Mouse (Mus musculus) B cell, adult 2 months (primary cell): ENCODE results near the gene Prss40.
"Not testable (repeated sequence)": the region's sequence is repeated elsewhere in the genome, so short reads cannot be mapped to it uniquely, and the experiment has no call there.

Experiments used
- DNase-seq, 2 experiments: peaks; one replicate each; pipeline ENCODE4 v3.0.0; 2022

Gene Prss40

DNA sequence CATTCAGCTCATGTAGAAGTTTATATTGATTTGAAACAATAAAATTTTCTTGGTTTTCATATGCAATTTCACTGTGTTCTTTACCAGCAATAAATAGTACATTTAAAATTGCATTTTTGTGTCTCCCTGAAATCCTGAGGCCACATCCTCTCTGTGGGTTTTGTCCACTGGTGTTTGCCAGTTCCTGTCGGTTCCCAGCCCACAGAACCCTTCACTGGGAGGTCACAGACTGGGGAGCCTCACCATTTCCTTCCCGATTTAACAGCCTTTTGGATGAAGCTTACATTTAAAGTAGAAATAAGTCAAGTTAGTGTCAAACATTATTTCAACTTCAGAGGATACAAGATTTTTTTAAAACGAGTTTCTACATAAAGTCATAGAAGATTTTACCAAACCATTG lies 26.2 kb downstream of the Prss40 start:
- DNase-seq, result not testable (repeated sequence)

DNA sequence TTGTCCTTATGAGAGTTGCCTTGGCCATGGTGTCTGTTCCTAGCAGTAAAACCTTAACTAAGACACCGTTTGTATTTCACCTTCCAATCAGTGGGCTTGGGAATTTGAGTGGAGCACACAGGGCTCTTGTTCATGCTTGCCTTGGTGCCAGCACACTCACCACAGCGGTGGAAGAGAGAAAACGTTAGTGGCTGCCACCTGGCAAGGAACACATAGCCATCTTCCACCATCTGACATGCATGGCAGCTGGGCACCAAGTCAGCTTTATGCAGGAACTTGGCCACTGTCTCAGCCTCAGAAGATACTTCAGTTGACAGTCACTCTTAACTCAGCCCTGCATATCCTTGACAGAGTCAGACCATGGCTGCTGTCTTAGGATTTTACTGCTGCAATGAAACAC lies 37.1 kb downstream of the Prss40 start:
- no peak for DNase-seq

DNA sequence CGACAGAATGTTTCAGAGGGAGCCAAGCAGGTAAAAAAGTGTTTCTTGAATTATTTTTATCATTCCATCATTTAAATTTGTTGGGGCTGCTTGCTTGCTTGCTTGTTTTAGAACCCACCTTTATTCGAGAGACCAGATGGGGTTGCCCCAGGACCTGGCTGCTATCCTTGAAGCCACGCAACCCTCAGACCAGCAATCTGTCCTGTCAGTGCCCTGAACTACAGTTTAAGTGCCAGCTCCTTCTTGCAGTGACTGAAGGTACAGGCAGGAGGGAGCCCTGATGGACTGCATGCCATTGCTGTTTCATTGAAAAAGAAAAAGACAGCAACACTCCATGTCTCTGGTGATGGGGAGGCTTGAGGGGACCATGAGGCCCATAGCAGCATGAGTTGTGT lies 37.9 kb downstream of the Prss40 start:
- DNase-seq, result no peak

DNA sequence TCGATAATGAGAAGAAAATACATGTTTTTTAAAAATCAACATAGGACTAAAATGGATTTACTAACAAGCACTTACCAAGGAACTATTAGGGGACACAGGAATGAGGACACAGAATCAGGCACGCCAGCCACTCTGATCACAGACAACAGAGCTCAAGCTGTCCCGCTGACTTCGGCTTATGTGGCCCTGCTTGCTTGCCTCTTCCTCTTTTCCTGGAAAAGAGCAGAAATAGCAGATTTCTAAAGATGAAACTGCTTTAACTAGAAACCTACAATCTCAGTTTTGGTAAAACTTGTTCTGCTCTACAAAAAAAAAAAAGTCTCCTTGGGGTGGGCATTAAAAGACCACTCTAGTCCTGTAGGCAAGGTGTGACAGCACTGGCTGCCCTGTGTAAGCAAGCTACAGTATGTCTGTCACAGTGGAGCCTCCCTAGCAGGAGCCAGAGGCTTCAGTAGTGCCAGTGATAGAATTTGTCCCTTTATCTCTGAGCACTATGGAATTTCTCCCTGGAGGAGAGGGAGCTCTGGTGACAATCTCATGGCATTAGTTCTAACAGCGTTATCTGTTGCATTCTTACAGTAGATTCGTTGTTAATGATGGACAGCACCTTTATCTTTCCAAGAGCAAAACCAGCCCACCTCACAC lies 38.4 kb downstream of the Prss40 start:
- DNase-seq, result no peak

DNA sequence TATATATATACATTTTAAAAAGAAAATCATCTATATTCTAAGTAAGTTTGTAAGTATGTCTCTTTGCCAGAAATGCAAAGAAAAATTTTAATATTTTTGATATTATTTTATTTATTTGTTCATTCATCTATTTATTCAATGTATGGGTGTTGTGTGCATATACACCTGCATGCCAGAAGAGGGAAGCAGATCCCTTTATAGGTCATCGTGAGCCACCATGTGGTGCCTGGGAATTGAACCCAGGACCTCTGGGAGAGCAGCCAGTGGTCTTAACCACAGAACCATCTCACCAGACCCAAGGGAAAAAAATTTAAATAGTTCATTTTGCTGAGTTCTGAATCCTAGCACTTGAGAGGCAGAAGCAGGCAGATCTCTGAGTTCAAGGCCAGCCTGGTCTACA lies 42.5 kb downstream of the Prss40 start:
- DNase-seq, result peak; percentile 25 to 33

DNA sequence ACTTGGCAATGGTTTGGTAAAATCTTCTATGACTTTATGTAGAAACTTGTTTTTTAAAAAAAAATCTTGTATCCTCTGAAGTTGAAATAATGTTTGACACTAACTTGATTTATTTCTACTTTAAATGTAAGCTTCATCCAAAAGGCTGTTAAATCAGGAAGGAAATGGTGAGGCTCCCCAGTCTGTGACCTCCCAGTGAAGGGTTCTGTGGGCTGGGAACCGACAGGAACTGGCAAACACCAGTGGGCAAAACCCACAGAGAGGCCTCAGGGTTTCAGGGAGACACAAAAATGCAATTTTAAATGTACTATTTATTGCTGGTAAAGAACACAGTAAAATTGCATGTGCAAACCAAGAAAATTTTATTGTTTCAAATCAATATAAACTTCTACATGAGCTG lies 42.9 kb downstream of the Prss40 start:
- DNase-seq, result not testable (repeated sequence)

DNA sequence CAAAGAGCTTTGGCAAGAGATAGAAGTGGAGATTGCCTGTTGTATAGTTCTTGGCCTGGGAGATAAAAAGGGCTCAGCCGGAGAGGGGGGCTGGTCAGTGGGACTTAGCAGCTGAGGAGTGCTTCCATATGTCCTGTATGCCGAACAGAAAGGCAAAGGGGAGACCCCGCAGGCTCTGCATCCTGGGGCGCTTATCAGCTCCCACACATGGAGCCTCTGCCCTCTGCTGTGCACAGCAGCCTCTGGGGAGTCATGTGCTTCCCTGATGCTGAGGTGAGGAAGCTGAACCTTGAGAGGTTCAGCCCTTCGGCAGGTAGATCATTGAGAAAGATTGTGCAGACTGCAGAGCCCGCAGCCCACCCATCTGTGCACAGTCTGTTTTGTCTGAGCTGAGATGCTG lies 43.4 kb downstream of the Prss40 start:
- DNase-seq, result not testable (repeated sequence)

DNA sequence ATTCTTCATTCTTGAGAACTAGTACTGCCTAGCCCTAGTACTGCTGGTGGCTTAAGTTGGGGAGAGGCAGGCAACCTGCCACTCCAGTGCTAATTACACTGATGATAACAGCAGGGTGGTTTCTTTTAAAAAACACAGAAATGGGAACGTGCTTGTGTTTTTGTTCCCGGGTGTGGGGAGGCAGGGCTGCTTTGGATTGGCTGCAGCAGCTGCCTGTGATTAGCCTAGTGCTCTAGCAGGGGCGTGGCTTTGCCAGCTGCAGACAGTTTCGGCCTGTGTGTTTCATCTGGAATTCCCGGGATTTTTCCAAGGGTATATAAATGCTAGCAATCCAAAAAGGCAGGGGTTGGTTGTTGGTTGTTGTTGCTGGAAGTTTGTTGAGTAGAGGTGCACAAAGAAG lies 44.1 kb downstream of the Prss40 start:
- no peak for DNase-seq

DNA sequence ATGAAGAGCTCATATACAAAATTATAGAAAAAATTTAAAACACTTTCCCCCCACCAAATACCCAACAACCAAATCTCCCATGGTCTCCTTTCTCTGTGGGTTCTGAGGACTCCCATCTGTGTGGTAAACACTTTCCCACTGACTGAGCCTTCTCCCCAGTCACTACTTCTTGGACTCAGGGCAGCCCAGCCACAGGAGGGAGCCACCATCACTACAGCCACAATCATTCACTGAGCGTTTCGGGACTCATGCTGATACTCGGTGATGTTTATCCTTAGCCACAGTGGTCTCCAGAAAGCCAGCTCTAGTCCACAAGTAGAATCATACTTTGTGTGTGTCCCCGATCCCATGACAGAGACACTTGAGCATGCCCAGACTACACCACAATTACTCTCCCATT lies 47.7 kb downstream of the Prss40 start:
- no peak for DNase-seq

DNA sequence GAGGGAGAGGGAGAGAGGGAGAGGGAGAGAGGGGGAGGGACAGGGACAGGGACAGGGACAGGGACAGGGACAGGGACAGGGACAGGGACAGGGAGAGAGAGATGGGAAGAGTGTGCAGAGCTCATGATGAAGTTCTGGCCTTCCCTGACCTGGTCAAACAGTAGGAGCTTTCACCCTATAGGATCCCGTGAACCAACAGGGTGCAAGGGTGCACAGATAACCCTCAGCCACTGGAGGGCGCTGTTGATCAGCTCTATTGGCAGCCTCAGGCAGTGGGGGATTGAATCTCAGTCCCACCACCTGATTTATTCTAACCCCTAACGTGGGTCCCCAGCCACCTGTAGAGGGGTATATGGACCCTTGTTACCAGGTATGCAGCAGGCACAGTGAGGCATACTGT lies 49.7 kb downstream of the Prss40 start:
- peak; percentile 86 for DNase-seq

DNA sequence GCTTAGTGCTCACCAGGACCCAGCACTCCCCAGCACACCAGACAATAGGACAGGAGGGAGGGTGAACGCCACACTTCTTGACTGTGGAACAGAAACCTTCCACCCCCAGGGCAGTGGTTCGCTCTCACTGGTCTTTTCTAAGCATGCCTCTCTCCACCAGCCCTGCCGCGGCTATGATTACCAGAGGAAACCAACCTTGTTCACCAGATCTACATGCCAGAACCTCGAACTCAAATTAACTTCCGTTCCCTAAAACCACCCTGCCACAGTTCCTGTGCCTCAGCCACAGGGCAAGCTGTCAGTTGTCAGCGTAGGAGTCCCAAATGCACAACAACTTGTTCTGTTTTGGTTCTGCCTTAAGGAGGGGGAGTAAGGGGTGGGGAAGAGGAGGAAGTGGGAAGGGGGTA lies 50.2 kb downstream of the Prss40 start:
- peak; percentile 61 to 65 for DNase-seq

DNA sequence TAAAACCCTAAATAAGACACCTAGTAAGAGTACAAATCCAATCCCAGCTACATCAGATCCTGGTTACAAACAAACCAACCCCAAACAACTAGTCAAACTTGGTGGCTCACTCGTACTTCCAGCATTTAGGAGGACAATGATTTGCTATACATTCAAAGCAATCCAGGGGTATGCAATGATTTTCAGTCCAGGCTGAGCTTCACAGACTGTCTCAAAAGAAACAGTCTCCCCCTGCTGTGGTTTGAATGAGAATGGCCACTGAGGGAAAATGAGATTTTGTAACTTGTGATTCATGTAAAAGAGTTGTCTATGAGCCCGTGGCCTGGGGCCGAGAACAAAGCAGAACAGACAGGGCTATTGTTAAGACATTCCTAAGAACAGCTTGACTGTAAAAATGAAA lies 52.8 kb downstream of the Prss40 start:
- DNase-seq, result no peak

DNA sequence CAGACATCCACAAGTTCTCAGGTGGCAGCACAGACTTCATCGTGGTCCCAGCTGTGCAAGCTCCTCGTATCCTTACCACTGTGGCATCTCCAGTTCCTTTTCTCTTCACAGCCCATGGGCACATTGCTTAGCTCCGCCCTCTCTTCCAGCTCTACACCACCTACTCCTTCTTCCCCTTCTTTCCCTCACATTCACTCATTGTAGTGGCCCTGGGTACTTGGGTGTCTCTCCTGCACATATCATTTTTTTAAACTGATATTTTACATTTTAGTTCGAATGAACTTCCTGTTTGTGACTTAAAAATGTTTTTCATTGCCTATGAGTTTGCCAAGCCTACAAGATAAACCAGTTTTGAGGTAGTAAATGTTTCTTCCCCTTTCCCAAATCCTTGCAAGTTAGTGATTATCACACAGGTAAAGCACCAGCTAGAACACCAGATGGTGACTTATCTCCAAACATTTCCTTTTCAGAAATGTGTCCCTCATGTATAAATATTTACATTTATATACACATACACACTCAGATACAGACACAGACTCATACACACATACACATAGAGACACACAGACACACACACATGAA lies 54.7 kb downstream of the Prss40 start:
- DNase-seq, result no peak

DNA sequence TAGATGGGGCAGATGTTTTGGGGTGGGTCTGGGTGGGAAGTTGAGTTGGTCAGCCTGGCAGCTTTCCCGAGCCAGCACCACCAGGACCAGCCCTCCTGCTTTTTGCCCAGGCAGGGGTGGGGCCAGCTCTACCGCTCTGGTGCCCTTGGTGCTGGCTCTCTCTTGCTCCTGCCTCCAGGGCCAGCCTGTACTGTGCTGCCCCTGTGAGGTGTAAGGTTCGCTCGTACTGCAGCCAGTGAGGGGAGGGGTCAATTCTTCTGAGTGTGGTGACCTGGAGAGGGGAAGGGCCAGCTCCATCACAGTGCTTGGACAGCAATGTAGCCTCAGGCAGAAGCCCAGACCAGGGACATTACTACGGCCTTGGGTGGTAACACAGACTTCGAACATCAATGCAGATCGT lies 55.4 kb downstream of the Prss40 start:
- DNase-seq, result no peak

DNA sequence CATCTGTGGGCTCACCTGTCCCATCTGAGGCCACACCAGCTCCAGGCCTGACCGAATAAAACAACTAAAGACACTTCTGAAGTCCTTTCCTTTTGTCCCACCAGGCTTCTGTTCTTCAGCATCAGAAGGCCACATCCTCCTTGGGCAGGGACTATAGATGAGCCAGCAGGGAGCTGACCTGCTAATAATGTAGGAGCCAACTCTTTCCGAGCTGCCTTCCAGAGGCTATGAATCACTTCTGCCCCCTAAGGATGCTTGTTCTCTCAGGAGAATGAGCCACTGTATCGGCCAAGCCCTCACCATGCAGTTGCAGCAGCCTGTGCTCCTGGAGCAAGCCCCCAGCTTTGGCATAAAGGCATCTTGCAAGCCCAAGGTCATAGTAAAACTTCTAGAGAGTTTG lies 57.8 kb downstream of the Prss40 start:
- no peak for DNase-seq
